Mouse (Mus musculus) kidney, adult 2 months (tissue): ENCODE measurements around the gene Cryz.

Experiments
- CTCF ChIP-seq: fragments of 200-500 bp; conservative IDR thresholded peaks from 2 replicates; pipeline ENCODE4 v1.5.1; 2011; ENCODE audit warnings: low read depth, mild to moderate bottlenecking, control low read depth, low read length, moderate library complexity, mixed read lengths; ENCODE audit not compliant: insufficient read depth, insufficient read length
- POLR2A ChIP-seq: fragments of 200-500 bp; IDR thresholded peaks from one replicate; pipeline ENCODE4 v1.6.1; 2011; ENCODE audit warnings: low read depth, low read length, control low read depth

- TF ChIP-seq POLR2A (peak; percentile 14), CTCF (peak; percentile 52)
Observed at GRCm38 (mm10) chr3:154596934-154597554, 533 bp downstream of the Cryz start, which contains the start of gene Tyw3.
